Mouse (Mus musculus) natural killer cell, adult 2 months (primary cell): ENCODE measurements around the gene Cdca7.

ENCODE experiments used
- DNase-seq, 2 experiments: peaks; one replicate each; pipeline ENCODE4 v3.0.0; 2022; ENCODE audit warnings: low spot score in 2 of 2

Gene Cdca7

DNA sequence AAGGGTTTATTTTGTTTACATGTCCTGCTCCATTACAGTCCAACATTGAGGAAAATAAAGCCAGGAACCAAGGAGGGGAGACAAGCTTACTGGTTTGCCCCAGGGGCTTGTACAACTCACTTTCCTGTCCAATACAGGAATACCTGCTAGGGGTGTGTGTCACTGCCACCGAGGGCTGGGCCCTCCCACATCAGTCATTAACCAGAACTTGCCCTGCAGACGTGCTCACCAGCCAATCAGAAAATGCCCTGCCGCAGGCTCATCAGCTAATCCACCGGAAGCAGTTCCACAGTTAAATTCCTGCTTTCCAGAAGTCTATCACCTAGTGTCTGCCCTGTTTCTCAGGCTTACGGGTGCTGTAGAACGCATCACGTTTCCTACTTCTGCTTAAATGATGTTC, 15.7 kb downstream of the Cdca7 start:
- no peak for DNase-seq

DNA sequence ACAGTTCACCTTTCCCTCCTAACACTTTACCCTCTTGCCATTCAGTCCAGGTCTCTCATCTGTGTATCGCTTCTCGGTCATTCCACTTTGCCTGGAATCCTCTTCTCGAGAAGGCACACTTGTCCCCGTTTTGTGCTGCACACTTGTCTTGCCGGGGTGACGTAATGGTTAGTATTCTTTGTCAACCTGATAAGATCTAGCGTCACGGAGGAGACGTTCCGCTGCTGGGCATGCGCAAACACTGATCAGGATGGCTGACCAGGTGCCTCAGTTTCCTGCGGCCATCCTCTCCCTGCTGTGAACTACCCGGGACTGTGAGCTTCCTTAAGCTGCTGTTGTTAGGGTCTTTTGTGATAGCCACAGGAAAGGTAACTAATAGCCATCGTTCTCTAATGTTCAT, 17.1 kb downstream of the Cdca7 start:
- no peak for DNase-seq

DNA sequence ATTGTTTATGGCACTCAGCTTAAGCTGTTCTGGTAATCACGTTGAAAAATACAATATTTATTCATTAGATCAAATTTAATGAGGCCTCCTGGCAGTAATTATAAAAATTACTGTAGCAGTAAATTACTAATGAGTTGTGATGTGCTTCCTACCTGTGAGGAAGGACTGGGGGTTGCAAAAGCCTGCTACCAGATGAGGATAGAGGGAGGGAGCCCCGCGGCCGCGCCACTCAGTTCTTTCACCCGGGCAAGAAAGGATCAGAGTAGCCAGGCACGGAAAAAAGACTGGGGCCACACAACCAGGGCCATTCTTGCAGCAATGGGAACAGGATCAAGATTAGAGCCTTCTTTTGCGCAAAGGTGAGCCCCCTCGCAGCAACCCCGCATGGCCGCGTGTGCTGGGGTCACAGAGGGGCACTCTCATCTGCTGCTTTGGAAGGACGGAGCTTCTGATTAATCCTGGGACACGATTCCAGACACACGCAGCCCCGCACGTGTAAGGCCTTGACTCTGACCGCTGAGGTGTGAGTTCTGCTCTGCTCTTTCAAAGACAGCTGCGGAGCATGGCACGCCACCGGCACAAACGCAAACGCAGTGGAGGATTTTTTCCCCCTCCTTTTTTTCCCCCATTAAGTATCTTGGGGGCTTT, 23.2 kb downstream of the Cdca7 start:
- no peak for DNase-seq

GRCm38 (mm10) chr2:72499782-72500411, 23.9 kb downstream of the Cdca7 start:
- no peak for DNase-seq

DNA sequence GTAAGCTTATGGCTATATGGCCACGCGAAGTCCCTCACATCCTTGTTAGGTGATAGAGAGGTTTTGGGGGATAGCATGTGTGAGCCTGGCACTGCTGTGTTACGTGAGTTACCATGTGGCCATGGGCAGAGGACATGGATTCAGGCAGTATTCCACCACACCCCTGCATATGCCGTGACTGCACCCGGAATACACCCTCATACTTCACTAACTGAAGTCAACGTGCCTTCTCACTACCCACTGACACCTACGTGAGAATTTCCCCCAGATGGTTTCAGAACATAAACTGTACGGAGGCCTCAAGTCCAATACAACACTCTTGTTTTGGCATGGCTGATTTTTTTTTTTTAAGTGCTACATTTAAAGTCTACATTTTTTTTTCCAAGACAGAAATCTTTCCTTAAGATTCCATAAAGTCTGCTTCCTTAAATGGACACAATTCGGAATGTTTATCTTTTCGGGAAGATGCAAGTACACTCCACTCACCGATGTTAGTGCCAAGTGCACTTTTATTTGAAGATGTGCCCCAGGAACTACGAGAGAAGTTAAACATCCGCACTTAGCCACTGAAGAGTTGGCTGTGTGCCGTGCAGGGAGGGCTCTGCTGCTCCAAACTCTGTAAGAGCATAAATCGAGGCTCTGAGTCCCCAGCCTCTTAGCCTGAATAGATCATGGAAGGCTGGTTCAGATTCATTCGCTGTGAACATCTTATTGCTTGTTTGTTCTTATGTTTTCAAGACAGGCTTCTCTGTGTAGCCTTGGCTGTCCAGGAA, 26.3 kb downstream of the Cdca7 start:
- DNase-seq, result no peak

DNA sequence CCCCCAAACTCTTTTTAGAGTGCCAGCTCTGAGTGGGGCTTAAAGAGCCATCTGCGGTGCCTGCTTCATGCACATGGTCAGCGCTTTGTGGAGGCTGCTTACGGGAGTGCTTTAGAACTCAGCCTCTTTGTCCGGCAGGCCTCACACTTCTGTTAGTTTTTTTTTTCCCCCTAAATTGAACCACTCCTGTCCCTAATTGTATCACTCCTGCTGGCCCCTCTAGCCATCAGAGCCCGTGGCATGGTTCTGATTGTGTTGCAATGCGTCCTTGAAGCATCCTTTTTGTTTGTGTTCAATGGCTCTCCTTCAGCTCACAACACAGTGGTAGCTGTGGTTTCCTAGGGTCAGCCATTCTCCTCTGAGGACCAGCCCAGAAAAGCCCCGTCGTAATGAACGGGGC, 27.7 kb downstream of the Cdca7 start:
- DNase-seq, result no peak

GRCm38 (mm10) chr2:72507855-72508635, 32.1 kb downstream of the Cdca7 start:
- DNase-seq, result no peak

- no peak for DNase-seq
Observed at GRCm38 (mm10) chr2:72508891-72509290, 32.9 kb downstream of the Cdca7 start.

GRCm38 (mm10) chr2:72515526-72515925, 39.6 kb downstream of the Cdca7 start:
- no peak for DNase-seq

GRCm38 (mm10) chr2:72515971-72516719, 40.2 kb downstream of the Cdca7 start:
- no peak for DNase-seq

- DNase-seq, result no peak
Observed at GRCm38 (mm10) chr2:72516720-72517089, 40.7 kb downstream of the Cdca7 start.

- no peak for DNase-seq
Observed at GRCm38 (mm10) chr2:72524022-72524421, 48.1 kb downstream of the Cdca7 start.

DNA sequence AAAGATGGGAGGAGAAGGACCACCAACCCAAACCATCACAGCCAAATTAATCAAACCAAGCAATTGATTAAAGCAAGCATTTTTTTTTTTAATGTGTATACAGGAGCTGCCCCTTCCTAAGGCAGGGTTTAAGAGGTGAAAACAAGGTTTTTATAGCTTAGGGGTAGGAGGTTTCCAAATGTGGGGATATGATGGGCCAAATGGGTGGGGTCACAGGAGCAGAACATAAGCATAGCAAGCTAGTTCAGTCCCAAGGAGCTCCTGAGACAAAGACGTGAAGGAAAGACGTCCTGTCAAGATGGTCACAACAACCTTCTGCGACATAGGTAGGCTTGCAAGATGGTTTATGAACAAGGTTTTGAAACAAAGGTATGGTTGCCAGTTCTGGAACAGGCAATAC, 49.6 kb downstream of the Cdca7 start:
- DNase-seq, result no peak

DNA sequence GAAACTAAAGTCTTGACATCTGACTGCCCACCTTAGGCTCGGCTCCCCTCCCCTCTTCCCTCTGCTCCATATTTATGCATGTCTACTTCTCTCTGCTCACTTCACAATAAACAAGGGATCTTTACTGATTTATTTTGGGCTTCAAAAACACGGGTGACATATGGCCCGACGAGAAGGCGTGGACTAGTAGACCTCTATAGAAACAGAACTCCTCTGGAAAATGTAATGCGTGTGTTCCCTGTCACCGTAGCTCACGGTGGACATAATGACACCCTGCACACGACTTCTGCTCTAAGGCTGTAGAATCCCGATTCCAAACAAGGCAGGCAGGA, 53.0 kb downstream of the Cdca7 start:
- DNase-seq, result no peak

DNA sequence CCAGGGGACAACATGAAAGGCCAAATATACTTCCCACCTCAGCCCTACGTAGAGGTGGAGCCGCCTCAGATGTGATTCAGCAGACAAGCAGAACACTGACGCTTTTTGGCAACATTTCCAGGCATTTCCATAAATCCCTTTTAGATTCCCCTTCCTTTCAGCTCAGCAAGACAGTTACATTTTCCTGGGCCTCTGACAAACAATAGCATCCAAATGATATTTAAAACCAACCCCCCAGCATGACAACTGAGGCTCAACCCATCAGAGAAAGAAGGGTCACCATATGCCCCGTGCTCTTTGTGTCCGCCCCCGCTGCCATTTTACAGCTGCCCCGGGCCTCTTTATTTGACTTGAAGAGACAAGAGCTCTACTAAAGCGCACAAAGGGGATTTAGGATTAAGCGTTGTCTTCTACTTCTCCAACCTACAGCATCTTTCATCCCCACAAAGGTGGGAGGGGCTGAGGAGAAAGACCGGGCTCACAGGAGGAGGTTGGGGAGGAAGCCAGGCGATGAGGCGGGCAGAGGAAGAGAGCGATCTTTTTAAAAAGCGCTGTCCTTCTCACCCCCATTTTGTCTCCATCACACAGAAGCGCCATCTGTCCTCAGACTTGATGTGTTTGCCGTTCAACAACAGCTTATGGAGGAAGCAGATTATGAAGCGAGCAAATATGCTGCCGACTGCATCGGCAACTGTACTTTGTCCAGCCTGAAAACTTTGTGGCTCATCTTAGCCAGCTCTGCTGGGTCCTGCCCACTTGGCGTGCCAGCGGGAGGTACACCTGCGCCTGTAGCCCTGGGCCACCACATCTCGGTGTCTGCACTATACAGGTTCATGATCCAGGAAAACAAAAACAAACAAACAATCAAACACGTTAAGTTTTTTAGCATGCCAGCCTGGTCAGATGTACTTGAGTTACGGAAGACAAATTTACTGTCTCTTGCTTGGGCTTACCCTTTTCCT, 53.7 kb downstream of the Cdca7 start:
- DNase-seq, result no peak

DNA sequence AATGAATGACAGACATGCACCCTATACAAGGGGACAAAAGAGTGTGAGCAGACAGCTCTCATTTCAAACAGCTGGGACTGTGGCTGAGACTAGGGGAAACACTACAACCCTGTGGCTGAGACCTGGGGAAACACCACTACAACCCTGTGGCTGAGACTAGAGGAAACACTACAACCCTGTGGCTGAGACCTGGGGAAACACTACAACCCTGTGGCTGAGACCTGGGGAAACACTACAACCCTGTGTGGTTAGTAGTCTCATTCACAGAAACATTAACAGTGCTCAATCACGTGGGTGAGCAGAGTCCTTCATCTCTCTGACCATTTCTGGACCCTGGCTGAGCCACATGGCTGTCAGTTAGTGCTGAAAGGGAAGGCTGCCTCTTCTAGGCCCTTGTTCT, 59.9 kb downstream of the Cdca7 start:
- no peak for DNase-seq
